Mouse (Mus musculus) naive thymus-derived CD4-positive, alpha-beta T cell, adult 5 months (primary cell): ENCODE results near the gene Zfp970. TPM values are rescaled to one million over a fixed set of nuclear protein-coding genes. Genes with fewer than 3 reads are reported as not detected.

ENCODE experiments used
- polyA plus RNA-seq: library from polyadenylated mRNA; unstranded; fragments of 100-300 nt; shearing (Covaris generic); gene quantifications from one replicate; pipeline ENCODE4 v1.2.1, GENCODE M21; 2017

Gene Zfp970
- polyA plus RNA-seq: 6.5 TPM

GRCm38 (mm10) chr2:177464676-177465075, at the start of gene Zfp970:
Gene Zfp970 (plus strand): TSS chr2:177464733.

GRCm38 (mm10) chr2:177498067-177498466, 33.5 kb downstream of the Zfp970 start, which contains the start of gene Gm14403:
Gene Gm14403 (plus strand): TSS chr2:177498215.

Other genes with a start within 250 kb of the Zfp970 start
- not detected for gene Gm14409, start 197.7 kb upstream of the Zfp970 start, polyA plus RNA-seq
- not detected for gene Gm14412, start 140.4 kb upstream of the Zfp970 start, polyA plus RNA-seq
- not detected for gene Gm14418, start 66.4 kb upstream of the Zfp970 start, polyA plus RNA-seq
- not detected for gene Gm14403, start 33.5 kb downstream of the Zfp970 start, polyA plus RNA-seq
- gene Gm14406, start 113.5 kb downstream of the Zfp970 start, polyA plus RNA-seq: not detected